Mouse (Mus musculus): ENCODE data around the gene Crispld2. TPM values are rescaled to one million over a fixed set of nuclear protein-coding genes. Genes with fewer than 3 reads are reported as not detected.

Gene Crispld2
- total and polyA plus RNA-seq, 2 experiments from 2014 or later, result 2.6 to 5.6 TPM

DNA sequence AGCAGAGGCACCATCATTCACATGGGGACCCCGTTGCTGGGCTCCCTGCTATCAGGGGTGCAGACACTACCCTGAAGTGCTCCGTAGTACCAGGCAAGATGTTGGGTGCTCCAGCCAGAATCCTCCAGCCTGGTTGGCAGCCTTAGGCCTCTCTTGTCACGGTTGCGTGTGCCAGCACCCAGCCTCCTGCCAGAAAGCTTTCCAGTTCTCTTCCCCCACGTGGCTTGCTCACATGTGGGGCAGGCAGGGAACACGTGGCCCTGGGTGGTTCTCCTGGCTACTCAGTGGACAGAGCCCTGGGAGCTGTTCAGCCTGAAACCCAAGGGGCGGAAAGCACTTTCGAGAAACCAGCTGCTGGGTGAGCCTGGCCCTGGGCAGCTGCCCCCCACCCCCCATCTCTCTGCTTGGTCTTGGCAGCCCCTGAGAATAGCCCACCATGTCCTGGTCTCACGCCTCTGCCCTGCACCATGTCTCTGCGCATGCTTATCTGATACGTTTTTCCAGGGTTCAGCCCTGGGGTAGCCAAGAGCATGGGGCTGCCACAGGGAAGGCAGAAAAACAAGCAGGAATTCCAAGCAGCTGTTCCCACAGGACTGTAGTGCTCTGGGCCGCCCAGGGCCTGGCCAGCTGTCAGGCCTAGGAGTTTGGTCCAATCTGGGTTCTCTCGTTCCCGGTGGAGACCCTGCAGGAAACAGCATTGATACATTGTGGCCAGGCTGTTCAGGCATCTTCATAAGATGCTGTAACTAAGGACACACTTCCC, 54.2 kb downstream of the Crispld2 start:
- no peak overlapping the region for H3K4me3 ChIP-seq (ENCODE audit: low read length)
- DNase-seq (ENCODE audit: low spot score), result peak; percentile 82
- no peaks in the 10 kb centered on the region; the same call in 1 of the 2 replicates for H3K4me1 ChIP-seq (ENCODE audit: insufficient read depth, low read length)
- 47% methylated on average over 14 of the region's 14 CpGs for WGBS
- peak; percentile 92 for ATAC-seq
- no peak for TF ChIP-seq CTCF (IDR thresholded peaks at IDR 0.05; ENCODE audit: low read depth)
- no peaks in the 10 kb centered on the region for H3K36me3 ChIP-seq (ENCODE audit: insufficient read depth, low read length)
- H3K9ac ChIP-seq (replicated peaks; ENCODE audit: low read length), result no peak overlapping the region
- H3K4me2 ChIP-seq (ENCODE audit: low read depth, low read length), result no peak overlapping the region
- H3K27me3 ChIP-seq (ENCODE audit: insufficient read depth, low read length), result no peaks in the 10 kb centered on the region; the same call in 1 of the 2 replicates
- no peak overlapping the region for H3K27ac ChIP-seq
- no peaks in the 10 kb centered on the region for H3K9me3 ChIP-seq (ENCODE audit: low read length)

- H3K27me3 ChIP-seq (ENCODE audit: insufficient read depth, low read length), result no peaks in the 10 kb centered on the region; the same call in 1 of the 2 replicates
- no peak for ATAC-seq
- no peak for TF ChIP-seq CTCF (IDR thresholded peaks at IDR 0.05; ENCODE audit: low read depth)
- 92% methylated on average over 13 of the region's 13 CpGs for WGBS
- no peak overlapping the region for H3K4me3 ChIP-seq (ENCODE audit: low read length)
- H3K27ac ChIP-seq, result no peak overlapping the region
- no peaks in the 10 kb centered on the region for H3K9me3 ChIP-seq (ENCODE audit: low read length)
- DNase-seq (ENCODE audit: low spot score), result no peak
- no peak overlapping the region for H3K9ac ChIP-seq (replicated peaks; ENCODE audit: low read length)
- H3K4me2 ChIP-seq (ENCODE audit: low read depth, low read length), result no peak overlapping the region
- no peaks in the 10 kb centered on the region; the same call in 1 of the 2 replicates for H3K4me1 ChIP-seq (ENCODE audit: insufficient read depth, low read length)
- H3K36me3 ChIP-seq (ENCODE audit: insufficient read depth, low read length), result no peaks in the 10 kb centered on the region
Observed at GRCm38 (mm10) chr8:120049949-120050348, 57.7 kb downstream of the Crispld2 start.

GRCm38 (mm10) chr8:120050376-120050775, 58.1 kb downstream of the Crispld2 start:
- DNase-seq (ENCODE audit: low spot score) (no peak), ATAC-seq (no peak)
- no peak overlapping the region for H3K4me3 ChIP-seq (ENCODE audit: low read length)
- no peak overlapping the region for H3K27ac ChIP-seq
- 82% methylated on average over 10 of the region's 10 CpGs for WGBS
- H3K27me3 ChIP-seq (ENCODE audit: insufficient read depth, low read length), result no peaks in the 10 kb centered on the region; the same call in 1 of the 2 replicates
- no peaks in the 10 kb centered on the region for H3K9me3 ChIP-seq (ENCODE audit: low read length)
- no peak for TF ChIP-seq CTCF (IDR thresholded peaks at IDR 0.05; ENCODE audit: low read depth)
- H3K4me2 ChIP-seq (ENCODE audit: low read depth, low read length), result no peak overlapping the region
- no peaks in the 10 kb centered on the region; the same call in 1 of the 2 replicates for H3K4me1 ChIP-seq (ENCODE audit: insufficient read depth, low read length)
- H3K9ac ChIP-seq (replicated peaks; ENCODE audit: low read length), result no peak overlapping the region
- H3K36me3 ChIP-seq (ENCODE audit: insufficient read depth, low read length), result no peaks in the 10 kb centered on the region

DNA sequence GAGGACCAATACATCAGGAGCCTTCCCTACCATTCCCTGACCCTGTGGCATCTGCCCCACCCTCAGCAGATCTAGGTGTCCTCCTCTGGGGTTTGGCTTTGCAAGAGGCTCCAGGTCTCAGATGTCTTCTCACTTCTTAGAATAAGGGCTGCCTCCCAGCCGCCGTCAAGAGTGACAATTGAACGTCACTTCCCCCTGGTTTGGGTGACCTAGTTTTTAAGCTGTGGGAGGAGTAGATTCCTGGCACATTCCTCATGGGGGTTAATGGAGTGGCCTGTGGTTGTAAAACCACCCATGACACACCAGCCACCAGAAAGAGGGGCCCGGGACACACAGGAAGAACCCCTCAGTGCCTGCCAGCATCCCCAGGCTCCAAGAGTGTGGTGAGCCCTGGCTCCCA, 58.8 kb downstream of the Crispld2 start:
- no peak for ATAC-seq
- no peak overlapping the region for H3K27ac ChIP-seq
- H3K9ac ChIP-seq (replicated peaks; ENCODE audit: low read length), result no peak overlapping the region
- no peaks in the 10 kb centered on the region for H3K9me3 ChIP-seq (ENCODE audit: low read length)
- no peaks in the 10 kb centered on the region; the same call in 1 of the 2 replicates for H3K27me3 ChIP-seq (ENCODE audit: insufficient read depth, low read length)
- H3K36me3 ChIP-seq (ENCODE audit: insufficient read depth, low read length), result no peaks in the 10 kb centered on the region
- H3K4me1 ChIP-seq (ENCODE audit: insufficient read depth, low read length), result no peaks in the 10 kb centered on the region; the same call in 1 of the 2 replicates
- WGBS, result 72% methylated on average over 4 of the region's 4 CpGs
- no peak for TF ChIP-seq CTCF (IDR thresholded peaks at IDR 0.05; ENCODE audit: low read depth)
- no peak for DNase-seq (ENCODE audit: low spot score)
- H3K4me2 ChIP-seq (ENCODE audit: low read depth, low read length), result no peak overlapping the region
- H3K4me3 ChIP-seq (ENCODE audit: low read length), result no peak overlapping the region

- WGBS, result 95% methylated on average over 4 of the region's 4 CpGs
- H3K4me3 ChIP-seq (ENCODE audit: low read length), result no peak overlapping the region
- H3K36me3 ChIP-seq (ENCODE audit: insufficient read depth, low read length), result no peaks in the 10 kb centered on the region
- no peak for ATAC-seq
- H3K4me2 ChIP-seq (ENCODE audit: low read depth, low read length), result no peak overlapping the region
- H3K9ac ChIP-seq (replicated peaks; ENCODE audit: low read length), result no peak overlapping the region
- no peaks in the 10 kb centered on the region; the same call in 1 of the 2 replicates for H3K4me1 ChIP-seq (ENCODE audit: insufficient read depth, low read length)
- H3K27me3 ChIP-seq (ENCODE audit: insufficient read depth, low read length), result no peaks in the 10 kb centered on the region; the same call in 1 of the 2 replicates
- no peak for DNase-seq (ENCODE audit: low spot score)
- TF ChIP-seq CTCF (IDR thresholded peaks at IDR 0.05; ENCODE audit: low read depth), result no peak
- H3K27ac ChIP-seq, result no peak overlapping the region
- no peaks in the 10 kb centered on the region for H3K9me3 ChIP-seq (ENCODE audit: low read length)
Observed at GRCm38 (mm10) chr8:120051908-120052307, 59.7 kb downstream of the Crispld2 start.

- no peaks in the 10 kb centered on the region; the same call in 1 of the 2 replicates for H3K27me3 ChIP-seq (ENCODE audit: insufficient read depth, low read length)
- H3K4me3 ChIP-seq (ENCODE audit: low read length), result no peak overlapping the region
- H3K4me2 ChIP-seq (ENCODE audit: low read depth, low read length), result no peak overlapping the region
- H3K27ac ChIP-seq, result no peak overlapping the region
- no peaks in the 10 kb centered on the region; the same call in 1 of the 2 replicates for H3K4me1 ChIP-seq (ENCODE audit: insufficient read depth, low read length)
- no peak for ATAC-seq
- no peak for TF ChIP-seq CTCF (IDR thresholded peaks at IDR 0.05; ENCODE audit: low read depth)
- WGBS, result 82% methylated on average over 8 of the region's 8 CpGs
- H3K36me3 ChIP-seq (ENCODE audit: insufficient read depth, low read length), result no peaks in the 10 kb centered on the region
- DNase-seq (ENCODE audit: low spot score), result no peak
- H3K9me3 ChIP-seq (ENCODE audit: low read length), result no peaks in the 10 kb centered on the region
- H3K9ac ChIP-seq (replicated peaks; ENCODE audit: low read length), result no peak overlapping the region
Observed at GRCm38 (mm10) chr8:120052318-120052717, 60.1 kb downstream of the Crispld2 start.

DNA sequence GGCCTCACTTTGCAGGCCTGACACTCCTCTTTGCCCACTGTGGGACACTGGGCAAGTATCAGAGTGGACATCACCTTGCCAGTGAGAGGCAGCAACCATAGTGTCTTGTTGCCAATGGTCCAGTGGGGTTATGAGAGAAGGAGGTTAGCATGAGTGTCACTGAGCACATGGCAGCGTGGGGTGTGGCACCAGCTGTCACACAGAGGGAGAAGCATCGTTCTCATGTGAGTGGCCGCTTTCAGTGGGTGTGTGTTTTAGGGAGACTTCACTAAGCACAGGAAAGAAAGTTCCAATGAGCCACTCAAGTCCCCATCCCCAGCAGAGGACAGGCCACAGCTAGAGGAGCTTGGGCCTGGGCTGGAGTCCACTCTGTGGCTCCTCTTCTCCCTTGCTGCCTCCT, 62.6 kb downstream of the Crispld2 start:
- WGBS, result 75% methylated on average over 3 of the region's 3 CpGs
- ATAC-seq (no peak), DNase-seq (ENCODE audit: low spot score) (no peak)
- Histone ChIP-seq H3K27ac (no peak overlapping the region), H3K4me2 (ENCODE audit: low read depth, low read length) (no peak overlapping the region), H3K9ac (replicated peaks; ENCODE audit: low read length) (no peak overlapping the region), H3K4me1 (ENCODE audit: insufficient read depth, low read length) (no peaks in the 10 kb centered on the region; the same call in 1 of the 2 replicates), H3K9me3 (ENCODE audit: low read length) (no peaks in the 10 kb centered on the region), H3K36me3 (ENCODE audit: insufficient read depth, low read length) (no peaks in the 10 kb centered on the region), H3K27me3 (ENCODE audit: insufficient read depth, low read length) (no peaks in the 10 kb centered on the region), H3K4me3 (ENCODE audit: low read length) (no peak overlapping the region)
- no peak for TF ChIP-seq CTCF (IDR thresholded peaks at IDR 0.05; ENCODE audit: low read depth)
